Mouse (Mus musculus): ENCODE measurements around the gene Taar4.

The Taar4 gene

GRCm38 (mm10) chr10:24008143-24008542 is 47.8 kb downstream of the Taar4 start:
- no peak for DNase-seq

Data from lung, postnatal 14 days (tissue).